ENCODE assay signal across 9 mouse cellular contexts in genomic region chr5:149136933-149137365, GRCm38 (mm10). TPM values are rescaled to one million over a fixed set of nuclear protein-coding genes. Genes with fewer than 3 reads are reported as not detected.
A peak's percentile ranks its signal among the peaks of the same experiment; 100 is the strongest.
DNase-seq lines count a peak whose midpoint lies in the region; ATAC-seq and TF ChIP-seq lines count a peak whose summit lies in the region.
"Had no signal": no experiment of that assay in that cellular context is flagged by ENCODE, and none has a peak within 500 bp of the region (broad histone marks: within the 10 kb centered on the region; RNA-seq: fewer than 3 reads in every experiment).

No protein-coding gene starts in this region.

- no peak overlapping the region for H3K9ac ChIP-seq in intestine, embryonic 15.5 days
- no peak overlapping the region for H3K9ac ChIP-seq in intestine, postnatal 0 days (ENCODE audit: low read depth, low read length)
- no peak overlapping the region for H3K9ac ChIP-seq in intestine, embryonic 16.5 days (ENCODE audit: low read depth, low read length)
- H3K9ac ChIP-seq: hindbrain, embryonic 15.5 days had no signal

- no peaks in the 10 kb centered on the region for H3K79me2 ChIP-seq in myocyte (ENCODE audit: control insufficient read depth, insufficient read depth)

- WGBS in intestine, embryonic 15.5 days, result 73% methylated on average over 4 of the region's 4 CpGs
- 66% methylated on average over 4 of the region's 4 CpGs for WGBS in intestine, postnatal 0 days
- WGBS in intestine, embryonic 16.5 days, result 69% methylated on average over 4 of the region's 4 CpGs
- 88% methylated on average over 4 of the region's 4 CpGs for WGBS in forebrain, embryonic 10.5 days

- 0 out of 2 replicates have a peak, but pooled peaks have one; percentile 34 for ATAC-seq in intestine, embryonic 15.5 days
- ATAC-seq in intestine, postnatal 0 days, result no peak
- peak; percentile 65 for ATAC-seq in intestine, embryonic 16.5 days

- no peak overlapping the region for H3K4me2 ChIP-seq in intestine, embryonic 15.5 days (replicated peaks)
- no peak overlapping the region for H3K4me2 ChIP-seq in intestine, postnatal 0 days (replicated peaks; ENCODE audit: low read depth)
- H3K4me2 ChIP-seq in intestine, embryonic 16.5 days (ENCODE audit: low read depth, low read length), result no peak overlapping the region
- H3K4me2 ChIP-seq in myocyte (ENCODE audit: low read depth), result peak overlapping the region; percentile 34
- H3K4me2 ChIP-seq: hindbrain, embryonic 15.5 days had no signal

- no peaks in the 10 kb centered on the region for H3K27me3 ChIP-seq in intestine, embryonic 15.5 days (replicated peaks)
- H3K27me3 ChIP-seq in intestine, postnatal 0 days (replicated peaks; ENCODE audit: control insufficient read depth, insufficient read depth, low read length), result no peaks in the 10 kb centered on the region
- no peaks in the 10 kb centered on the region for H3K27me3 ChIP-seq in intestine, embryonic 16.5 days (replicated peaks; ENCODE audit: control insufficient read depth, insufficient read depth, low read length)
- no peaks in the 10 kb centered on the region for H3K27me3 ChIP-seq in myocyte (ENCODE audit: control insufficient read depth, insufficient read depth, insufficient read length)
- H3K27me3 ChIP-seq in forebrain, embryonic 10.5 days (ENCODE audit: poor library complexity, severe bottlenecking), result no peaks in the 10 kb centered on the region
- H3K27me3 ChIP-seq: hindbrain, embryonic 15.5 days had no signal

- peak; percentile 79 for DNase-seq in c-Kit-negative CD71-positive TER-119-positive erythroid progenitor cells, embryonic 14.5 days (ENCODE audit: low read depth, low spot score)
- no peak for DNase-seq in right cerebral cortex, adult 18-20 months
- DNase-seq in frontal cortex, adult 2 months (ENCODE audit: extremely low spot score in 1 of 2, low spot score in 1 of 2), result no peak
- no peak for DNase-seq in forebrain, embryonic 10.5 days (ENCODE audit: extremely low spot score, low spot score)

- H3ac ChIP-seq in myocyte (ENCODE audit: control insufficient read depth, insufficient read length), result no peak overlapping the region

- no peak overlapping the region for H3K4me3 ChIP-seq in intestine, embryonic 15.5 days (replicated peaks)
- H3K4me3 ChIP-seq in intestine, postnatal 0 days (ENCODE audit: low read depth, low read length), result no peak overlapping the region
- H3K4me3 ChIP-seq in intestine, embryonic 16.5 days (ENCODE audit: low read length), result no peak overlapping the region
- H3K4me3 ChIP-seq in myocyte, result no peak overlapping the region
- no peak overlapping the region for H3K4me3 ChIP-seq in forebrain, embryonic 10.5 days
- H3K4me3 ChIP-seq: hindbrain, embryonic 15.5 days had no signal

- TF ChIP-seq POLR2A in myocyte (IDR thresholded peaks at IDR 0.05; ENCODE audit: insufficient read length, low read depth), result no peak

- TF ChIP-seq CTCF in intestine, postnatal 0 days (IDR thresholded peaks at IDR 0.05; ENCODE audit: low read depth), result no peak

- 0 out of 2 replicates have a peak, but pooled peaks cover 2% of the 10 kb centered on the region for H3K4me1 ChIP-seq in intestine, embryonic 15.5 days (replicated peaks)
- H3K4me1 ChIP-seq in intestine, postnatal 0 days (replicated peaks; ENCODE audit: control insufficient read depth, insufficient read depth, low read length), result no peaks in the 10 kb centered on the region
- no peaks in the 10 kb centered on the region for H3K4me1 ChIP-seq in intestine, embryonic 16.5 days (ENCODE audit: control insufficient read depth, insufficient read depth, low read length)
- peaks cover 4% of the 10 kb centered on the region; the same call in 1 of the 2 replicates for H3K4me1 ChIP-seq in forebrain, embryonic 10.5 days
- H3K4me1 ChIP-seq: hindbrain, embryonic 15.5 days had no signal

- H3K9me3 ChIP-seq in intestine, embryonic 15.5 days, result no peaks in the 10 kb centered on the region
- no peaks in the 10 kb centered on the region for H3K9me3 ChIP-seq in intestine, postnatal 0 days (ENCODE audit: control insufficient read depth)
- no peaks in the 10 kb centered on the region for H3K9me3 ChIP-seq in intestine, embryonic 16.5 days (ENCODE audit: control insufficient read depth, low read length)
- H3K9me3 ChIP-seq in forebrain, embryonic 10.5 days, result no peaks in the 10 kb centered on the region
- H3K9me3 ChIP-seq: hindbrain, embryonic 15.5 days had no signal

- no peak overlapping the region for H3K27ac ChIP-seq in intestine, embryonic 15.5 days
- no peak overlapping the region for H3K27ac ChIP-seq in intestine, postnatal 0 days (ENCODE audit: low read depth, low read length)
- no peak overlapping the region for H3K27ac ChIP-seq in intestine, embryonic 16.5 days (ENCODE audit: low read length)
- no peak overlapping the region for H3K27ac ChIP-seq in forebrain, embryonic 10.5 days
- H3K27ac ChIP-seq: hindbrain, embryonic 15.5 days had no signal

- H3K36me3 ChIP-seq in intestine, embryonic 15.5 days, result no peaks in the 10 kb centered on the region
- H3K36me3 ChIP-seq in intestine, postnatal 0 days (ENCODE audit: control insufficient read depth, insufficient read depth), result no peaks in the 10 kb centered on the region
- H3K36me3 ChIP-seq in intestine, embryonic 16.5 days (ENCODE audit: control insufficient read depth, insufficient read depth, low read length), result no peaks in the 10 kb centered on the region
- no peaks in the 10 kb centered on the region for H3K36me3 ChIP-seq in myocyte (ENCODE audit: control insufficient read depth, insufficient read depth)
- H3K36me3 ChIP-seq in forebrain, embryonic 10.5 days (replicated peaks), result no peaks in the 10 kb centered on the region
- H3K36me3 ChIP-seq: hindbrain, embryonic 15.5 days had no signal

TF ChIP-seq in myocyte, 11 proteins besides CTCF, POLR2A, EP300 and RAD21:
- TF ChIP-seq SRF (IDR thresholded peaks at IDR 0.05; ENCODE audit: control insufficient read depth, insufficient read length, low read depth) (no peak), MYOG (IDR thresholded peaks at IDR 0.05; ENCODE audit: control insufficient read depth in 1 of 3, insufficient read depth in 1 of 3, insufficient read length in 2 of 3, low read depth in 2 of 3) (no peak), TCF12 (IDR thresholded peaks at IDR 0.05; ENCODE audit: insufficient read depth, poor library complexity, severe bottlenecking) (no peak)

RNA-seq across cellular contexts. Expression of gene Uspl1, which starts 47.2 kb away (rescaled TPM):
- 33.7 and 37.1 TPM in 2 replicates for polyA plus RNA-seq in intestine, embryonic 15.5 days (2015; fragmentation: Nextera tagmentation; extraction: Ambion mirVana)
- 16.9 and 17.5 TPM in 2 replicates for polyA plus RNA-seq in intestine, postnatal 0 days (2015; fragmentation: Nextera tagmentation; extraction: Ambion mirVana)
- polyA plus RNA-seq in intestine, embryonic 16.5 days (2015; fragmentation: Nextera tagmentation; extraction: Ambion mirVana), result 31.1 and 31.3 TPM in 2 replicates
- polyA plus RNA-seq in myocyte (2012; fragmentation: generic; extraction: Trizol), result 18.4 TPM
- polyA plus RNA-seq in frontal cortex, adult 2 months (2012; rRNA removed), result 24.9 and 25.0 TPM in 2 replicates
- 73.3 and 76.2 TPM in 2 replicates for polyA plus RNA-seq in forebrain, embryonic 10.5 days (2016; fragmentation: Nextera tagmentation; extraction: Ambion mirVana)

RNA-seq across cellular contexts. Expression of gene Hmgb1, which starts 47.3 kb away (rescaled TPM):
- polyA plus RNA-seq in intestine, embryonic 15.5 days (2015; fragmentation: Nextera tagmentation; extraction: Ambion mirVana), result 1,042 and 1,306 TPM in 2 replicates
- polyA plus RNA-seq in intestine, postnatal 0 days (2015; fragmentation: Nextera tagmentation; extraction: Ambion mirVana), result 516 and 565 TPM in 2 replicates
- polyA plus RNA-seq in intestine, embryonic 16.5 days (2015; fragmentation: Nextera tagmentation; extraction: Ambion mirVana), result 780 and 921 TPM in 2 replicates
- polyA plus RNA-seq in myocyte (2012; fragmentation: generic; extraction: Trizol), result 88.6 TPM
- 210 and 214 TPM in 2 replicates for polyA plus RNA-seq in frontal cortex, adult 2 months (2012; rRNA removed)
- 1,643 and 1,661 TPM in 2 replicates for polyA plus RNA-seq in forebrain, embryonic 10.5 days (2016; fragmentation: Nextera tagmentation; extraction: Ambion mirVana)
